Mouse (Mus musculus) midbrain, embryonic 11.5 days (tissue): ENCODE measurements around the gene Zfp950. TPM values are rescaled to one million over a fixed set of nuclear protein-coding genes. Genes with fewer than 3 reads are reported as not detected.
"Not testable (repeated sequence)": the region's sequence is repeated elsewhere in the genome, so short reads cannot be mapped to it uniquely, and the experiment has no call there.

Source experiments
- ATAC-seq: fragments of 200-750 bp; cut with Nextera tagmentation; 2 replicates; pipeline ENCODE4 v1.8.0; 2017; ENCODE audit warnings: moderate TSS enrichment, moderate library complexity; ENCODE audit not compliant: low FRiP score
- DNase-seq: peaks from one replicate; pipeline ENCODE4 v3.0.0; 2015; ENCODE audit warnings: low spot score; ENCODE audit errors: missing footprints
- H3K27ac ChIP-seq: fragments of 300-500 bp; sonication (generic); 2 replicates; pipeline ENCODE4 v1.5.1; 2014; ENCODE audit warnings: low read depth, low read length
- H3K27me3 ChIP-seq: fragments of 300-500 bp; sonication (generic); 2 replicates; pipeline ENCODE4 v1.6.1; 2014; ENCODE audit warnings: mild to moderate bottlenecking, low read length, moderate library complexity, mixed read lengths; ENCODE audit not compliant: control insufficient read depth, insufficient read depth
- H3K36me3 ChIP-seq: fragments of 300-500 bp; sonication (generic); 2 replicates; pipeline ENCODE4 v1.6.1; 2014; ENCODE audit warnings: mild to moderate bottlenecking, low read length, moderate library complexity, mixed read lengths; ENCODE audit not compliant: control insufficient read depth, insufficient read depth
- H3K4me1 ChIP-seq: fragments of 300-500 bp; sonication (generic); 2 replicates; pipeline ENCODE4 v1.6.1; 2014; ENCODE audit warnings: low read length; ENCODE audit not compliant: control insufficient read depth, insufficient read depth
- H3K4me2 ChIP-seq: fragments of 300-500 bp; sonication (generic); 2 replicates; pipeline ENCODE4 v1.6.1; 2014; ENCODE audit warnings: mild to moderate bottlenecking, moderate library complexity
- H3K4me3 ChIP-seq: fragments of 300-500 bp; sonication (generic); 2 replicates; pipeline ENCODE4 v1.5.1; 2014; ENCODE audit warnings: low read depth, low read length
- H3K9ac ChIP-seq: fragments of 300-500 bp; sonication (generic); 2 replicates; pipeline ENCODE4 v1.6.1; 2014; ENCODE audit warnings: low read length
- H3K9me3 ChIP-seq: fragments of 300-500 bp; sonication (generic); 2 replicates; pipeline ENCODE4 v1.6.1; 2016; ENCODE audit warnings: low read length; ENCODE audit not compliant: control insufficient read depth
- WGBS: fragments of 180-500 bp; shearing (Covaris S2); extraction: QIAGEN DNeasy Blood & Tissue Kit; methylation state at CpG from one replicate; pipeline ENCODE4 v1.1.7; 2014; 5-methylcytosine and 5-hydroxymethylcytosine counted together
- polyA plus RNA-seq: library from polyadenylated mRNA; unstranded; fragments of >200 nt; fragmentation: Nextera tagmentation; extraction: Ambion mirVana; gene quantifications from 2 replicates; pipeline ENCODE4 v1.2.1, GENCODE M21; 2014

Zfp950 gene
- polyA plus RNA-seq: 24.7 and 30.7 TPM in 2 replicates

GRCm38 (mm10) chr19:61140342-61141206, at the start of gene Zfp950:
TSS of gene Zfp950 (minus strand) at chr19:61140840.
- Histone ChIP-seq H3K36me3 (no peaks in the 10 kb centered on the region), H3K9ac (peak within 1 kb of the TSS; percentile 82), H3K4me3 (peak within 1 kb of the TSS; percentile 72), H3K4me1 (peaks cover 8% of the 10 kb centered on the region; the same call in 1 of the 2 replicates), H3K27me3 (no peaks in the 10 kb centered on the region), H3K4me2 (peak within 1 kb of the TSS; percentile 74), H3K27ac (no peak within 1 kb of the TSS), H3K9me3 (no peaks in the 10 kb centered on the region)
- DNase-seq (peak; percentile 96), ATAC-seq (peak; percentile 100)
- WGBS: under 1% methylated on average over 18 of the region's 18 CpGs

GRCm38 (mm10) chr19:61183590-61183989, 43.0 kb upstream of the Zfp950 start, which contains the start of gene Gm6020:
TSS of gene Gm6020 (plus strand) at chr19:61183890.
- H3K4me1 ChIP-seq, ATAC-seq, H3K4me3 ChIP-seq, H3K9me3 ChIP-seq, H3K27ac ChIP-seq, H3K36me3 ChIP-seq, H3K27me3 ChIP-seq, H3K9ac ChIP-seq, H3K4me2 ChIP-seq, DNase-seq: not testable (repeated sequence)
- 85% methylated on average over 2 of the region's 2 CpGs for WGBS

- Histone ChIP-seq H3K27me3 (no peaks in the 10 kb centered on the region), H3K36me3 (no peaks in the 10 kb centered on the region), H3K4me2 (peak within 1 kb of the TSS; percentile 37), H3K27ac (no peak within 1 kb of the TSS), H3K9ac (0 out of 2 replicates have a peak within 1 kb of the TSS, but pooled peaks have one; percentile 24), H3K4me3 (peak within 1 kb of the TSS; percentile 19; the same call in 1 of the 2 replicates), H3K4me1 (no peaks in the 10 kb centered on the region), H3K9me3 (no peaks in the 10 kb centered on the region)
- no peak for DNase-seq
- no peak; the same call in 1 of the 2 replicates for ATAC-seq
- 33% methylated on average over 38 of the region's 39 CpGs for WGBS
Measured at GRCm38 (mm10) chr19:61175756-61176324, 35.2 kb upstream of the Zfp950 start, which contains the start of gene Gm7102. TSS of gene Gm7102 (minus strand) at chr19:61176309.

GRCm38 (mm10) chr19:61151701-61152420, 11.2 kb upstream of the Zfp950 start:
- Histone ChIP-seq H3K9ac (peak overlapping the region; percentile 57), H3K36me3 (no peaks in the 10 kb centered on the region), H3K4me1 (no peaks in the 10 kb centered on the region), H3K9me3 (no peaks in the 10 kb centered on the region), H3K27me3 (no peaks in the 10 kb centered on the region), H3K4me3 (peak overlapping the region; percentile 32), H3K4me2 (peak overlapping the region; percentile 45), H3K27ac (no peak overlapping the region)
- DNase-seq (peak; percentile 91), ATAC-seq (peak; percentile 78)
- WGBS: 7% methylated on average over 27 of the region's 27 CpGs

GRCm38 (mm10) chr19:61151372-61151700, 10.7 kb upstream of the Zfp950 start:
- Histone ChIP-seq H3K36me3 (no peaks in the 10 kb centered on the region), H3K27ac (no peak overlapping the region), H3K4me2 (peak overlapping the region; percentile 45), H3K9me3 (no peaks in the 10 kb centered on the region), H3K4me1 (no peaks in the 10 kb centered on the region), H3K27me3 (no peaks in the 10 kb centered on the region), H3K9ac (peak overlapping the region; percentile 57; the same call in 1 of the 2 replicates), H3K4me3 (peak overlapping the region; percentile 32)
- DNase-seq (peak; percentile 87), ATAC-seq (peak; percentile 69; the same call in 1 of the 2 replicates)
- 3% methylated on average over 8 of the region's 8 CpGs for WGBS

GRCm38 (mm10) chr19:61141299-61141698, 659 bp upstream of the Zfp950 start:
- ATAC-seq (no peak), DNase-seq (no peak)
- whole genome bisulfite sequencing: 18% methylated on average over 4 of the region's 4 CpGs
- Histone ChIP-seq H3K4me3 (peak overlapping the region; percentile 72), H3K27ac (no peak overlapping the region), H3K27me3 (no peaks in the 10 kb centered on the region), H3K4me2 (peak overlapping the region; percentile 74), H3K36me3 (no peaks in the 10 kb centered on the region), H3K4me1 (peaks cover 8% of the 10 kb centered on the region; the same call in 1 of the 2 replicates), H3K9ac (peak overlapping the region; percentile 82), H3K9me3 (no peaks in the 10 kb centered on the region)

GRCm38 (mm10) chr19:61138655-61139054, 2.0 kb downstream of the Zfp950 start:
- Histone ChIP-seq H3K36me3 (no peaks in the 10 kb centered on the region), H3K27me3 (no peaks in the 10 kb centered on the region), H3K4me2 (no peak overlapping the region), H3K4me3 (no peak overlapping the region), H3K27ac (no peak overlapping the region), H3K9me3 (no peaks in the 10 kb centered on the region), H3K4me1 (peaks cover 8% of the 10 kb centered on the region; the same call in 1 of the 2 replicates), H3K9ac (no peak overlapping the region)
- ATAC-seq (no peak), DNase-seq (no peak)

- DNase-seq (no peak), ATAC-seq (no peak)
- no peaks in the 10 kb centered on the region for H3K27me3 ChIP-seq
- H3K36me3 ChIP-seq: no peaks in the 10 kb centered on the region
- H3K27ac ChIP-seq: no peak overlapping the region
- no peaks in the 10 kb centered on the region for H3K9me3 ChIP-seq
- H3K4me2 ChIP-seq: no peak overlapping the region
- WGBS: 87% methylated on average over 10 of the region's 10 CpGs
- no peak overlapping the region for H3K4me3 ChIP-seq
- no peaks in the 10 kb centered on the region for H3K4me1 ChIP-seq
- H3K9ac ChIP-seq: no peak overlapping the region
Measured at GRCm38 (mm10) chr19:61131096-61131495, 9.5 kb downstream of the Zfp950 start.
